Mouse (Mus musculus) heart, postnatal 0 days (tissue): ENCODE data around the gene Snph.

Experiments
- CTCF ChIP-seq: IDR thresholded peaks from 2 replicates; pipeline ENCODE4 v1.5.1; 2016; ENCODE audit warnings: antibody characterized with exemption, control low read depth, low read depth
- EP300 ChIP-seq: IDR thresholded peaks from 2 replicates; pipeline ENCODE4 v1.6.1; 2016; ENCODE audit warnings: antibody characterized with exemption, low read depth

DNA sequence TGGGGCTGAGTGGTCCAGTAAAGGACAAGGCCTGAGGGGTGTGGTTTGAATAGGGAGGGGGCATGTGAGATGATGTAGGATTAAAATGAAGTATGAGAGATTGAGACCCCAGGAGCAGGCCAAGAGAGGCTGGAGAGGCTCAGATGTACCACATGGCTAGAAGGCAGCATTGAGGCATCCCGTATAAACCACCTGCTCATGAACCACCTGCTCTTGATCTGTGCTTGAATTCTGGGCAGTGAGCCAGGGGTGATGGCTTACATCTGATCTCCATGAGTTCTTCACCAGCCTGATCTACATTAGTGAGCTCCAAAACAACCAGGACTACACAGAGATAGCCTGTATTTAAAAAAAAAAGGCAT lies 38.6 kb upstream of the Snph start:
- TF ChIP-seq CTCF (no peak), EP300 (no peak)
